Mouse (Mus musculus): ENCODE measurements around the gene Cdh13.

DNA sequence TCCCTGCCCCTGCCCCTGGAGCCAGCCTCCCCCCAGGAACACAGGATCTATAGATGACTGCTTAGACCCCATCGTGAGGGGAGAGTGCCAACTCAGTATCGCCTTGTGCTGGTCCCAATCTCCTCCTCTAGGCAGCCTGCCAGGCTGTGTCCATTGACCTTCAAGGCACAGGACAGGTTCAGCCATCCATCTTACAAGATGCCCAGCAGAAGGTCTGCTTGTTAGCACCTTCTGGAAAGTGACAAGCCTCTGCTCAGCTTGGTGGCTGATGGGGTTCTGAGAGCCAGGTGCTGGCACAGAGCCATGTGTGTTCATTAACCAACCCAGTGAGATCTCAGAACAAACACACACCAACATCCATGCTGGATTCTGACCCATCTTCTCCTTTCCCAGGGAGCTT lies 998.2 kb downstream of the Cdh13 start:
- TF ChIP-seq CTCF (IDR thresholded peaks at IDR 0.05; ENCODE audit: low read depth) (no peak), EP300 (IDR thresholded peaks at IDR 0.05; ENCODE audit: low read depth) (no peak)

Data from liver, postnatal 0 days (tissue).